Mouse (Mus musculus) liver, postnatal 0 days (tissue): ENCODE results near the gene Ccl6. TPM values are rescaled to one million over a fixed set of nuclear protein-coding genes. Genes with fewer than 3 reads are reported as not detected.

Experiments
- ATAC-seq: fragments of 200-750 bp; cut with Nextera tagmentation; 2 replicates; pipeline ENCODE4 v1.8.0; 2017; ENCODE audit warnings: mild to moderate bottlenecking, moderate library complexity
- DNase-seq: peaks from one replicate; pipeline ENCODE4 v3.0.0-alpha.2; 2016
- H3K27ac ChIP-seq: fragments of 300-500 bp; sonication (generic); 2 replicates; pipeline ENCODE4 v1.5.1; 2014; ENCODE audit warnings: antibody characterized with exemption, moderate library complexity, mild to moderate bottlenecking, low read depth
- H3K27me3 ChIP-seq: fragments of 300-500 bp; sonication (generic); 2 replicates; pipeline ENCODE4 v1.6.1; 2014; ENCODE audit warnings: low read length, control low read depth, mixed read lengths; ENCODE audit not compliant: insufficient read depth
- H3K36me3 ChIP-seq: fragments of 300-500 bp; sonication (generic); replicated peaks from 2 replicates; pipeline ENCODE4 v1.6.1; 2014; ENCODE audit warnings: mild to moderate bottlenecking, control low read depth, low read length, moderate library complexity, mixed read lengths; ENCODE audit not compliant: insufficient read depth
- H3K4me1 ChIP-seq: fragments of 300-500 bp; sonication (generic); 2 replicates; pipeline ENCODE4 v1.6.1; 2014; ENCODE audit warnings: antibody characterized with exemption, mild to moderate bottlenecking, control low read depth; ENCODE audit not compliant: insufficient read depth
- H3K4me2 ChIP-seq: fragments of 300-500 bp; sonication (generic); 2 replicates; pipeline ENCODE4 v1.6.1; 2014; ENCODE audit warnings: low read depth, mild to moderate bottlenecking, low read length, moderate library complexity, mixed read lengths
- H3K4me3 ChIP-seq: fragments of 300-500 bp; sonication (generic); 2 replicates; pipeline ENCODE4 v1.5.1; 2014; ENCODE audit warnings: low read depth, low read length
- H3K9ac ChIP-seq: fragments of 300-500 bp; sonication (generic); replicated peaks from 2 replicates; pipeline ENCODE4 v1.6.1; 2014; ENCODE audit warnings: mild to moderate bottlenecking, moderate library complexity
- H3K9me3 ChIP-seq: fragments of 300-500 bp; sonication (generic); 2 replicates; pipeline ENCODE4 v1.6.1; 2016; ENCODE audit warnings: mild to moderate bottlenecking, control low read depth, low read length, mixed read lengths
- CTCF ChIP-seq: sonication (generic); IDR thresholded peaks from 2 replicates; pipeline ENCODE4 v1.5.1; 2016; ENCODE audit warnings: antibody characterized with exemption, low read depth
- EP300 ChIP-seq: IDR thresholded peaks from 2 replicates; pipeline ENCODE4 v1.6.1; 2016; ENCODE audit warnings: antibody characterized with exemption, low read depth, mild to moderate bottlenecking
- WGBS: fragments of 180-500 bp; shearing (Covaris S2); extraction: QIAGEN DNeasy Blood & Tissue Kit; methylation state at CpG from one replicate; pipeline ENCODE4 v1.1.7; 2014; ENCODE audit not compliant: insufficient replicate concordance; 5-methylcytosine and 5-hydroxymethylcytosine counted together
- polyA plus RNA-seq: library from polyadenylated mRNA; unstranded; fragments of >200 nt; fragmentation: Nextera tagmentation; extraction: Ambion mirVana; gene quantifications from 2 replicates; pipeline ENCODE4 v1.2.1, GENCODE M21; 2015

The Ccl6 gene
- polyA plus RNA-seq, 1 experiment from 2014 or later = 55.2 TPM

GRCm38 (mm10) chr11:83578999-83579398 is 13.9 kb downstream of the Ccl6 start:
- Histone ChIP-seq H3K4me1 (peaks cover 16% of the 10 kb centered on the region), H3K27ac (no peak overlapping the region), H3K27me3 (no peaks in the 10 kb centered on the region), H3K4me3 (no peak overlapping the region), H3K4me2 (no peak overlapping the region), H3K36me3 (no peaks in the 10 kb centered on the region), H3K9me3 (no peaks in the 10 kb centered on the region), H3K9ac (no peak overlapping the region)
- WGBS = 42% methylated on average over 3 of the region's 3 CpGs
- ATAC-seq = no peak
- TF ChIP-seq CTCF = 0 out of 2 replicates have a peak, but pooled peaks have one; percentile 13
- no peak for TF ChIP-seq EP300
- DNase-seq = no peak

GRCm38 (mm10) chr11:83578186-83578760 is 14.6 kb downstream of the Ccl6 start, which contains the start of gene Ccl9:
Gene Ccl9, minus strand, starts transcription at chr11:83578636.
- ATAC-seq = peak; percentile 84
- Histone ChIP-seq H3K4me3 (peak within 1 kb of the TSS; percentile 25), H3K27me3 (no peaks in the 10 kb centered on the region), H3K27ac (peak within 1 kb of the TSS; percentile 77), H3K4me1 (peaks cover 16% of the 10 kb centered on the region), H3K9me3 (no peaks in the 10 kb centered on the region), H3K4me2 (peak within 1 kb of the TSS; percentile 60), H3K36me3 (no peaks in the 10 kb centered on the region), H3K9ac (peak within 1 kb of the TSS; percentile 42)
- WGBS = 42% methylated on average over 2 of the region's 2 CpGs
- no peak for DNase-seq
- TF ChIP-seq CTCF (no peak), EP300 (0 out of 2 replicates have a peak, but pooled peaks have one; percentile 14)

GRCm38 (mm10) chr11:83576927-83577555 is 15.8 kb downstream of the Ccl6 start:
- 41% methylated on average over 4 of the region's 4 CpGs for WGBS
- peaks cover 16% of the 10 kb centered on the region for H3K4me1 ChIP-seq
- peak overlapping the region; percentile 60 for H3K4me2 ChIP-seq
- no peak overlapping the region for H3K9ac ChIP-seq
- H3K9me3 ChIP-seq = no peaks in the 10 kb centered on the region
- no peak for DNase-seq
- TF ChIP-seq EP300 (no peak), CTCF (no peak)
- no peaks in the 10 kb centered on the region for H3K36me3 ChIP-seq
- peak overlapping the region; percentile 77 for H3K27ac ChIP-seq
- peak; percentile 26 for ATAC-seq
- no peaks in the 10 kb centered on the region for H3K27me3 ChIP-seq
- H3K4me3 ChIP-seq = peak overlapping the region; percentile 25; the same call in 1 of the 2 replicates

GRCm38 (mm10) chr11:83572834-83573233 is 20.1 kb downstream of the Ccl6 start:
- ATAC-seq (no peak), DNase-seq (no peak)
- 62% methylated on average over 9 of the region's 9 CpGs for WGBS
- Histone ChIP-seq H3K9me3 (no peaks in the 10 kb centered on the region), H3K4me3 (no peak overlapping the region), H3K4me2 (no peak overlapping the region), H3K4me1 (peaks cover 21% of the 10 kb centered on the region), H3K27me3 (no peaks in the 10 kb centered on the region), H3K9ac (no peak overlapping the region), H3K27ac (no peak overlapping the region), H3K36me3 (no peaks in the 10 kb centered on the region)
- TF ChIP-seq CTCF = no peak
- no peak for TF ChIP-seq EP300

GRCm38 (mm10) chr11:83572223-83572622 is 20.7 kb downstream of the Ccl6 start:
- H3K27me3 ChIP-seq = no peaks in the 10 kb centered on the region
- H3K27ac ChIP-seq = 0 out of 2 replicates have a peak overlapping the region, but pooled peaks have one; percentile 23
- H3K36me3 ChIP-seq = no peaks in the 10 kb centered on the region
- TF ChIP-seq EP300 (no peak), CTCF (no peak)
- H3K9ac ChIP-seq = no peak overlapping the region
- DNase-seq (peak; percentile 37), ATAC-seq (peak; percentile 48)
- no peak overlapping the region for H3K4me3 ChIP-seq
- no peaks in the 10 kb centered on the region for H3K9me3 ChIP-seq
- peaks cover 18% of the 10 kb centered on the region for H3K4me1 ChIP-seq
- 19% methylated on average over 8 of the region's 8 CpGs for whole genome bisulfite sequencing
- no peak overlapping the region for H3K4me2 ChIP-seq

GRCm38 (mm10) chr11:83570189-83570588 is 22.7 kb downstream of the Ccl6 start:
- H3K4me3 ChIP-seq = no peak overlapping the region
- H3K4me1 ChIP-seq = peaks cover 14% of the 10 kb centered on the region
- H3K4me2 ChIP-seq = no peak overlapping the region
- no peaks in the 10 kb centered on the region for H3K27me3 ChIP-seq
- H3K9me3 ChIP-seq = no peaks in the 10 kb centered on the region
- DNase-seq = no peak
- peak overlapping the region; percentile 66 for H3K27ac ChIP-seq
- TF ChIP-seq EP300 = no peak
- TF ChIP-seq CTCF = no peak
- WGBS = 19% methylated on average over 2 of the region's 2 CpGs
- no peak for ATAC-seq
- H3K9ac ChIP-seq = no peak overlapping the region
- H3K36me3 ChIP-seq = no peaks in the 10 kb centered on the region
